Mouse (Mus musculus) lung, adult 2 months (tissue): ENCODE measurements around the gene Ptk7.

Experiments used
- CTCF ChIP-seq: fragments of 200-500 bp; IDR thresholded peaks from 2 replicates; pipeline ENCODE4 v1.5.1; 2011; ENCODE audit warnings: mild to moderate bottlenecking, low read length, control low read depth; ENCODE audit not compliant: insufficient read depth
- POLR2A ChIP-seq: fragments of 200-500 bp; IDR thresholded peaks from 2 replicates; pipeline ENCODE4 v1.6.1; 2011; ENCODE audit warnings: low read depth, mild to moderate bottlenecking, control low read depth, low read length, borderline replicate concordance; ENCODE audit errors: extremely low read depth

GRCm38 (mm10) chr17:46639929-46640328, 10.6 kb upstream of the Ptk7 start:
- TF ChIP-seq CTCF (no peak), POLR2A (no peak)
